Comparison of ENCODE assay signal across 23 mouse cellular contexts in the genomic region with DNA sequence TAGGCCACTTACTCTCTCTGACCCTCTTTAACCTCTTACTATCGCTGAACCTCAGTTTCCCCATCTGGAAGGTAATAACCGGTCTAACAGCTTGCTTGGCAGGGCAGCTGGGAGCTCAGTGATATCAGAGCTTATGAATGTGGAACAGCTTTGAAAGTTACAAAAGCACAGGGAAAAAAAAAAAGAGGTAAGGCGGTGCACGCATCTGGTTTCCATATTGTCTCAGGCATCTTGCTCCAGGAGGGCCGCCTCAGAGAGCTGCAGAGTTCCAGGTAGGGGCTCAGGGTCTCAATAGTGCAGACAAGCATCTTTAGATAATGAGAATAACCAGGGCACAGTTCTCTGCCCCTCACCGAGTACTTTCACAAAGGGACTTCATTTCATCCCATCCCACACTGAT.
"Had no signal": no experiment of that assay in that cellular context is flagged by ENCODE, and none has a peak within 500 bp of the region (broad histone marks: within the 10 kb centered on the region; RNA-seq: fewer than 3 reads in every experiment).

No protein-coding gene starts in this region.

- H3K36me3 ChIP-seq: intestine, embryonic 15.5 days; kidney, embryonic 15.5 days; liver, embryonic 12.5 days; liver, embryonic 15.5 days; lung, embryonic 15.5 days; midbrain, embryonic 12.5 days; midbrain, embryonic 15.5 days; neural tube, embryonic 13.5 days had no signal

- H3K4me2 ChIP-seq: intestine, embryonic 15.5 days; kidney, embryonic 15.5 days; liver, embryonic 12.5 days; liver, embryonic 15.5 days; lung, embryonic 15.5 days; midbrain, embryonic 12.5 days; midbrain, embryonic 15.5 days; neural tube, embryonic 13.5 days had no signal

- H3K27ac ChIP-seq: intestine, embryonic 15.5 days; kidney, embryonic 15.5 days; left cerebral cortex, adult 2 months; liver, embryonic 12.5 days; liver, embryonic 15.5 days; lung, embryonic 15.5 days; midbrain, embryonic 12.5 days; midbrain, embryonic 15.5 days; neural tube, embryonic 13.5 days had no signal

- H3K9ac ChIP-seq: intestine, embryonic 15.5 days; kidney, embryonic 15.5 days; liver, embryonic 12.5 days; liver, embryonic 15.5 days; lung, embryonic 15.5 days; midbrain, embryonic 12.5 days; midbrain, embryonic 15.5 days; neural tube, embryonic 13.5 days had no signal

- H3K9me3 ChIP-seq: intestine, embryonic 15.5 days; kidney, embryonic 15.5 days; liver, embryonic 12.5 days; liver, embryonic 15.5 days; lung, embryonic 15.5 days; midbrain, embryonic 12.5 days; midbrain, embryonic 15.5 days; neural tube, embryonic 13.5 days had no signal

- DNase-seq: kidney, adult 11 months; kidney, adult 8-10 months; kidney, postnatal 10 days; kidney, postnatal 36 days; layer of hippocampus, postnatal 36 days; liver; lung, adult 18-20 months; lung, postnatal 10 days; lung, postnatal 36 days; retina, postnatal 1 day; right cerebral cortex, postnatal 4 days; thymus, postnatal 25 days had no signal

- H3K4me1 ChIP-seq: intestine, embryonic 15.5 days; liver, embryonic 12.5 days; liver, embryonic 15.5 days; lung, embryonic 15.5 days; megakaryocyte, embryonic 14.5 days; midbrain, embryonic 15.5 days had no signal

- ATAC-seq: intestine, embryonic 15.5 days; liver, embryonic 12.5 days; midbrain, embryonic 15.5 days had no signal

- H3K27me3 ChIP-seq: kidney, embryonic 15.5 days; liver, embryonic 15.5 days; lung, embryonic 15.5 days; megakaryocyte, embryonic 14.5 days; midbrain, embryonic 15.5 days had no signal

- H3K4me3 ChIP-seq: intestine, embryonic 15.5 days; kidney, embryonic 15.5 days; left cerebral cortex, adult 2 months; liver, embryonic 12.5 days; liver, embryonic 15.5 days; lung, embryonic 15.5 days; megakaryocyte, embryonic 14.5 days; midbrain, embryonic 12.5 days; midbrain, embryonic 15.5 days; myocyte; neural tube, embryonic 13.5 days had no signal
